In the genomic region with DNA sequence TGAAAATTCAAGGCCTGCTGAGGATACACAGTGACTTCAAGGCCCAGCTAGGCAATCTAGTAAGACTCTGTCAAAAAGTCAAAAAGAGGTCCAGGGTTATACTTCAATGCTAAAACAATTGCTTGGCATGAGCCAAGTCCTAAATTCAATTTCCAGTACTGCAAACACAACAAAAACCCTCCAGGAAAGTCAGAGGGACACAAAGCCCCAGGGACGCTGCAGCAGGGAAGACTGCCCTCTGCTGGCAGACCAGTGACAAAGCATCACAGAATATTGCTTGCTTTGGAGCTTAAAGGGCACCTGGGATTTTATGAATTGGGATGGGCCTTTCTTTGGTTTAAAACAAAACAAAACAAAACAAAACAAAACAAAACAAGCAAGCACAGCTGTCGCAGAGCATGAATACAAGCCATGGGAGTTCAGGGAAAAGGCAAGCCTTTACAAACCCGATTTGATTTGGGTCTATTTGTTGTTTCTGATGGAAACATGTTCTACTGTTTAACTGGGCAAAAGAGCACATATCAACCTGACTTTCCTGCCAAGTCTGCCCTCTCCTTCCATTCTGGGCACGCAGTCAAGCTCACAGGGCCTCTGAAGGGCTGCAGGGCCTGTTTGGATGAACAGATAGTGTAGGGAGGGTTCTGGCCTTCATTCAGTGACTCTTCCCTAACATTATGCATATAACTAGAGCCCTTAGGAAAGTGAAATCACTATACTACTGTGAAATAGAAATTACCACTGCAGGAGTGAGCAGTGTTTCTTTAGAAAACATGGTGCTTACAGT, we compare ENCODE assay signal across 8 mouse cellular contexts. TPM values are rescaled to one million over a fixed set of nuclear protein-coding genes. Genes with fewer than 3 reads are reported as not detected.
DNase-seq lines count a peak whose midpoint lies in the region; ATAC-seq and TF ChIP-seq lines count a peak whose summit lies in the region.

No protein-coding gene starts in this region.

- no peak overlapping the region for H3K27ac ChIP-seq in bone marrow macrophage, adult 2 months (ENCODE audit: insufficient read depth, low read depth, low read length)

- DNase-seq in gastrocnemius, adult 18-20 months (ENCODE audit: low spot score) = peak; percentile 8
- no peak for DNase-seq in gastrocnemius, postnatal 36 days
- peak; percentile 30 for DNase-seq in ovary, adult 18-20 months (ENCODE audit: low spot score)
- DNase-seq in ovary, postnatal 10 days (ENCODE audit: low spot score) = no peak
- DNase-seq in heart, adult 9 months (ENCODE audit: low spot score in 2 of 2) = peak; percentile 21 to 35
- DNase-seq in yolk sac, embryonic 10.5 days (ENCODE audit: low spot score) = no peak

- 0 out of 2 replicates have a peak, but pooled peaks have one; percentile 39 for ATAC-seq in neutrophil, adult 5-6 weeks (ENCODE audit: extremely low read depth, insufficient number of reproducible peaks, low FRiP score, poor library complexity, severe bottlenecking)

- no peaks in the 10 kb centered on the region for H3K4me1 ChIP-seq in bone marrow macrophage, adult 2 months (ENCODE audit: control insufficient read depth, insufficient read depth, low read length)

- TF ChIP-seq POLR2A in bone marrow macrophage, adult 2 months (IDR thresholded peaks at IDR 0.05; ENCODE audit: borderline replicate concordance, low read depth, low read length) = no peak

- no peak overlapping the region for H3K4me3 ChIP-seq in bone marrow macrophage, adult 2 months (ENCODE audit: insufficient read depth, low read length)

- intact Hi-C loops in gastrocnemius, postnatal 36 days (cut with DNase I) = no loop called here

- TF ChIP-seq CTCF in bone marrow macrophage, adult 2 months (IDR thresholded peaks at IDR 0.05; ENCODE audit: low read depth, low read length) = peak; percentile 49

RNA-seq across cellular contexts. Expression of a gene that starts 16.3 kb away (rescaled TPM):
- total RNA-seq in gastrocnemius, adult 18-20 months (2021) = 10 to 100 TPM; 25.1 to 28.7 TPM
- 10 to 100 TPM; 20.3 to 24.2 TPM for total RNA-seq in gastrocnemius, postnatal 36 days (2021)
- 55.0 and 58.6 TPM in 2 replicates for polyA plus RNA-seq in bone marrow macrophage, adult 2 months (2012; ENCODE audit: insufficient read depth, insufficient read length, missing spikeins)
- total RNA-seq in neutrophil, adult 5-6 weeks (2017) = 66.9 and 75.7 TPM in 2 replicates

RNA-seq across cellular contexts. Expression of a gene that starts 29.1 kb away (rescaled TPM):
- 1 to 10 TPM; 5.0 to 5.4 TPM for total RNA-seq in gastrocnemius, adult 18-20 months (2021)
- 1 to 10 TPM; 4.9 to 5.3 TPM for total RNA-seq in gastrocnemius, postnatal 36 days (2021)
- polyA plus RNA-seq in bone marrow macrophage, adult 2 months (2012; ENCODE audit: insufficient read depth, insufficient read length, missing spikeins) = 85.6 and 86.8 TPM in 2 replicates
- total RNA-seq in neutrophil, adult 5-6 weeks (2017) = 118 and 165 TPM in 2 replicates

RNA-seq across cellular contexts. Expression of a gene that starts 42.7 kb away (rescaled TPM):
- total RNA-seq in gastrocnemius, adult 18-20 months (2021) = 1 to 10 TPM; 7.3 to 7.7 TPM
- 1 to 10 TPM; 6.4 to 9.4 TPM for total RNA-seq in gastrocnemius, postnatal 36 days (2021)
- 12.3 and 13.9 TPM in 2 replicates for polyA plus RNA-seq in bone marrow macrophage, adult 2 months (2012; ENCODE audit: insufficient read depth, insufficient read length, missing spikeins)
- 37.2 and 37.4 TPM in 2 replicates for total RNA-seq in neutrophil, adult 5-6 weeks (2017)

Comparison
In these comparisons a context has a peak if more than half of its experiments do, and no peak if none do; other contexts are left out.
1. DNase-seq: peak in gastrocnemius, adult 18-20 months (single experiment), ovary, adult 18-20 months (single experiment) and heart, adult 9 months (2 of 2); none in gastrocnemius, postnatal 36 days (0 of 2), ovary, postnatal 10 days (single experiment) and yolk sac, embryonic 10.5 days (single experiment).
2. RNA of a gene that starts 29.1 kb away (total RNA-seq): 118 to 165 TPM in neutrophil, adult 5-6 weeks; 5.0 to 5.4 TPM in gastrocnemius, adult 18-20 months and 4.9 to 5.3 TPM in gastrocnemius, postnatal 36 days; every median in the first group is over 10 times any median in the second.